Mouse (Mus musculus): ENCODE measurements around the gene Ak5. TPM values are rescaled to one million over a fixed set of nuclear protein-coding genes. Genes with fewer than 3 reads are reported as not detected.

The Ak5 gene
- polyA plus RNA-seq, 1 experiment from 2014 or later: 1.5 TPM

- Histone ChIP-seq H3K36me3 (no peaks in the 10 kb centered on the region), H3K4me3 (no peak overlapping the region), H3K27ac (replicated peaks) (no peak overlapping the region), H3K4me2 (replicated peaks) (no peak overlapping the region), H3K27me3 (peaks cover 4% of the 10 kb centered on the region; the same call in 1 of the 2 replicates), H3K4me1 (peaks cover 29% of the 10 kb centered on the region), H3K9ac (replicated peaks) (no peak overlapping the region), H3K9me3 (no peaks in the 10 kb centered on the region)
- 93% methylated on average over 6 of the region's 6 CpGs for WGBS
- ATAC-seq (ENCODE audit: low FRiP score, low read depth): no peak
Observed at GRCm38 (mm10) chr3:152480336-152480735, 187.8 kb downstream of the Ak5 start.

GRCm38 (mm10) chr3:152478599-152479435 is 189.3 kb downstream of the Ak5 start:
- WGBS: 2% methylated on average over 13 of the region's 16 CpGs
- H3K27me3 ChIP-seq: peaks cover 4% of the 10 kb centered on the region; the same call in 1 of the 2 replicates
- peak; percentile 73 for ATAC-seq (ENCODE audit: low FRiP score, low read depth)
- peaks cover 22% of the 10 kb centered on the region for H3K4me1 ChIP-seq
- H3K9me3 ChIP-seq: no peaks in the 10 kb centered on the region
- H3K9ac ChIP-seq (replicated peaks): peak overlapping the region; percentile 41; the same call in 1 of the 2 replicates
- no peaks in the 10 kb centered on the region for H3K36me3 ChIP-seq
- H3K27ac ChIP-seq (replicated peaks): no peak overlapping the region
- peak overlapping the region; percentile 30 for H3K4me3 ChIP-seq
- peak overlapping the region; percentile 54 for H3K4me2 ChIP-seq (replicated peaks)

GRCm38 (mm10) chr3:152477796-152478527 is 190.2 kb downstream of the Ak5 start:
- peak overlapping the region; percentile 54 for H3K4me2 ChIP-seq (replicated peaks)
- no peaks in the 10 kb centered on the region for H3K9me3 ChIP-seq
- H3K9ac ChIP-seq (replicated peaks): peak overlapping the region; percentile 41
- H3K27ac ChIP-seq (replicated peaks): no peak overlapping the region
- H3K27me3 ChIP-seq: peaks cover 4% of the 10 kb centered on the region; the same call in 1 of the 2 replicates
- H3K4me1 ChIP-seq: peaks cover 20% of the 10 kb centered on the region
- peak overlapping the region; percentile 30 for H3K4me3 ChIP-seq
- 4% methylated on average over 23 of the region's 23 CpGs for WGBS
- H3K36me3 ChIP-seq: no peaks in the 10 kb centered on the region
- peak; percentile 61 for ATAC-seq (ENCODE audit: low FRiP score, low read depth)

- WGBS: 94% methylated on average over 3 of the region's 3 CpGs
- Histone ChIP-seq H3K27ac (replicated peaks) (no peak overlapping the region), H3K4me3 (no peak overlapping the region), H3K4me2 (replicated peaks) (no peak overlapping the region), H3K4me1 (peaks cover 15% of the 10 kb centered on the region), H3K9me3 (no peaks in the 10 kb centered on the region), H3K27me3 (peaks cover 4% of the 10 kb centered on the region; the same call in 1 of the 2 replicates), H3K9ac (replicated peaks) (no peak overlapping the region), H3K36me3 (no peaks in the 10 kb centered on the region)
- no peak for ATAC-seq (ENCODE audit: low FRiP score, low read depth)
Observed at GRCm38 (mm10) chr3:152475894-152476293, 192.3 kb downstream of the Ak5 start.

- Histone ChIP-seq H3K4me2 (replicated peaks) (no peak overlapping the region), H3K27ac (replicated peaks) (no peak overlapping the region), H3K4me1 (peaks cover 15% of the 10 kb centered on the region), H3K27me3 (peaks cover 4% of the 10 kb centered on the region; the same call in 1 of the 2 replicates), H3K4me3 (no peak overlapping the region), H3K9ac (replicated peaks) (no peak overlapping the region), H3K36me3 (no peaks in the 10 kb centered on the region), H3K9me3 (no peaks in the 10 kb centered on the region)
- ATAC-seq (ENCODE audit: low FRiP score, low read depth): no peak
- 87% methylated on average over 1 of the region's 1 CpGs for WGBS
Observed at GRCm38 (mm10) chr3:152475278-152475669, 192.9 kb downstream of the Ak5 start.

- Histone ChIP-seq H3K4me1 (peaks cover 15% of the 10 kb centered on the region), H3K9ac (replicated peaks) (no peak overlapping the region), H3K27ac (replicated peaks) (no peak overlapping the region), H3K4me2 (replicated peaks) (no peak overlapping the region), H3K4me3 (no peak overlapping the region), H3K27me3 (peaks cover 4% of the 10 kb centered on the region; the same call in 1 of the 2 replicates), H3K9me3 (no peaks in the 10 kb centered on the region), H3K36me3 (no peaks in the 10 kb centered on the region)
- WGBS: 58% methylated on average over 15 of the region's 15 CpGs
- ATAC-seq (ENCODE audit: low FRiP score, low read depth): no peak
Observed at GRCm38 (mm10) chr3:152474582-152475277, 193.4 kb downstream of the Ak5 start.

GRCm38 (mm10) chr3:152472676-152473075 is 195.5 kb downstream of the Ak5 start:
- Histone ChIP-seq H3K4me1 (peaks cover 1% of the 10 kb centered on the region; the same call in 1 of the 2 replicates), H3K27me3 (peaks cover 4% of the 10 kb centered on the region; the same call in 1 of the 2 replicates), H3K4me2 (replicated peaks) (no peak overlapping the region), H3K36me3 (no peaks in the 10 kb centered on the region), H3K9ac (replicated peaks) (no peak overlapping the region), H3K27ac (replicated peaks) (no peak overlapping the region), H3K9me3 (no peaks in the 10 kb centered on the region), H3K4me3 (no peak overlapping the region)
- no peak for ATAC-seq (ENCODE audit: low FRiP score, low read depth)
- 90% methylated on average over 16 of the region's 16 CpGs for WGBS

- Histone ChIP-seq H3K4me3 (no peak overlapping the region), H3K4me2 (replicated peaks) (no peak overlapping the region), H3K9ac (replicated peaks) (no peak overlapping the region), H3K9me3 (no peaks in the 10 kb centered on the region), H3K27me3 (no peaks in the 10 kb centered on the region), H3K4me1 (no peaks in the 10 kb centered on the region), H3K36me3 (no peaks in the 10 kb centered on the region), H3K27ac (replicated peaks) (no peak overlapping the region)
- ATAC-seq (ENCODE audit: low FRiP score, low read depth): no peak
- 83% methylated on average over 10 of the region's 10 CpGs for WGBS
Observed at GRCm38 (mm10) chr3:152470347-152470746, 197.8 kb downstream of the Ak5 start.

- WGBS: 80% methylated on average over 18 of the region's 18 CpGs
- no peak for ATAC-seq (ENCODE audit: low FRiP score, low read depth)
- H3K27me3 ChIP-seq: no peaks in the 10 kb centered on the region
Observed at GRCm38 (mm10) chr3:152469423-152470200, 198.5 kb downstream of the Ak5 start.

GRCm38 (mm10) chr3:152468569-152469041 is 199.6 kb downstream of the Ak5 start:
- WGBS: 89% methylated on average over 12 of the region's 12 CpGs
- Histone ChIP-seq H3K4me1 (no peaks in the 10 kb centered on the region), H3K9me3 (no peaks in the 10 kb centered on the region), H3K4me3 (no peak overlapping the region), H3K27me3 (no peaks in the 10 kb centered on the region), H3K36me3 (no peaks in the 10 kb centered on the region), H3K27ac (replicated peaks) (no peak overlapping the region), H3K9ac (replicated peaks) (no peak overlapping the region), H3K4me2 (replicated peaks) (no peak overlapping the region)
- ATAC-seq (ENCODE audit: low FRiP score, low read depth): no peak

More at GRCm38 (mm10) chr3:152469423-152470200, 198.5 kb downstream of the Ak5 start:
- Histone ChIP-seq H3K4me2 (replicated peaks) (no peak overlapping the region), H3K4me3 (no peak overlapping the region), H3K36me3 (no peaks in the 10 kb centered on the region), H3K9ac (replicated peaks) (no peak overlapping the region), H3K27ac (replicated peaks) (no peak overlapping the region), H3K9me3 (no peaks in the 10 kb centered on the region), H3K4me1 (no peaks in the 10 kb centered on the region)

GRCm38 (mm10) chr3:152468032-152468431 is 200.1 kb downstream of the Ak5 start:
- H3K27ac ChIP-seq (replicated peaks): no peak overlapping the region
- H3K4me3 ChIP-seq: no peak overlapping the region
- H3K4me1 ChIP-seq: no peaks in the 10 kb centered on the region
- peaks cover 2% of the 10 kb centered on the region; the same call in 1 of the 2 replicates for H3K36me3 ChIP-seq
- no peak overlapping the region for H3K4me2 ChIP-seq (replicated peaks)
- H3K9me3 ChIP-seq: no peaks in the 10 kb centered on the region
- WGBS: 85% methylated on average over 8 of the region's 8 CpGs
- H3K9ac ChIP-seq (replicated peaks): no peak overlapping the region
- no peaks in the 10 kb centered on the region for H3K27me3 ChIP-seq
- ATAC-seq (ENCODE audit: low FRiP score, low read depth): no peak

Data from midbrain, embryonic 12.5 days (tissue).